Mouse (Mus musculus): ENCODE measurements at regions not wholly inside any gene's neighbourhood (a gene's known extent, or its start where the extent isn't known, plus 50 kb on each side); places are given as distances from the start of the nearest gene placed in this dataset.

- TF ChIP-seq POLR2A (IDR thresholded peaks at IDR 0.05; ENCODE audit: low read depth, low read length) (no peak), CTCF (IDR thresholded peaks at IDR 0.05; ENCODE audit: extremely low read depth, insufficient read length, insufficient replicate concordance, low read depth, low read length) (no peak)
These were observed 142.8 kb downstream of the Inhbb start for GRCm38 (mm10) chr1:119279261-119279660.
